Mouse (Mus musculus) layer of hippocampus, adult 9-11 months (tissue): ENCODE data around the gene Bag6.

Experiments used
- DNase-seq: peaks from one replicate; pipeline ENCODE4 v3.0.0; 2022

Gene Bag6

GRCm38 (mm10) chr17:35196321-35196641 lies 61.3 kb downstream of the Bag6 start:
- no peak for DNase-seq
